Mouse (Mus musculus) layer of hippocampus, adult 9-11 months (tissue): Measurements from ENCODE around the gene Kcnj15.

Source experiments
- DNase-seq: peaks from one replicate; pipeline ENCODE4 v3.0.0; 2022

Kcnj15 gene

DNA sequence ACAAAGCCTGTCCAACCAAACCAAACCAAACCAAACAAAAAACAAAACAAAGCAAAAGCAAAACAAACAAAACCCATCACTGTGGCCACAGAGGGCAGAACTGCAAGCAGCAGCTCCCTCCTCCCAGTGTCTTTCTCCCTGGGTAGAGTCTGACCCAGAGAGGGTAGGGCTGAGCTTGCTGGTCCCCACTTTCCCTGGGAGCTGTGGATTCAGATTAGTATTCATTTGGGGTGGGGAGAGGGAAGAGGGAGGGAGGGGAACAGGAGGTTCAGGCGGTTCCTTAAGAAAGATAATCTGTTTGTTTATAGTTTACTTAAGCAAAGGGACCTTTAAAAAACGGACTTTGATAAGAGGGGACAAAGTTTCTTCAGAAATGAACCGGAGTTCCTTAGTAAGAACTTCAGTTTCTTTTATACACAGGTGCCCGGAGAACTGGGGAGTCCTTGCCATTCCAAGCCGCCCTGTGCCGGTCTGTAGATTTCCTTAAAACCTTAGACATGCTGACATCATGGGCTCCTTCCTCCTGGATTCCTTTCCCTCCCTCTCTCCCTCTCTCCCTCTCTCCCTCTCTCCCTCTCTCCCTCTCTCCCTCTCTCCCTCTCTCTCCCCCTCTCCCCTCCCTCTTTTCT is at the start of gene Kcnj15:
Kcnj15 (plus strand) TSS at position 293 of the 629 bp plus-strand sequence.
- DNase-seq, result no peak

DNA sequence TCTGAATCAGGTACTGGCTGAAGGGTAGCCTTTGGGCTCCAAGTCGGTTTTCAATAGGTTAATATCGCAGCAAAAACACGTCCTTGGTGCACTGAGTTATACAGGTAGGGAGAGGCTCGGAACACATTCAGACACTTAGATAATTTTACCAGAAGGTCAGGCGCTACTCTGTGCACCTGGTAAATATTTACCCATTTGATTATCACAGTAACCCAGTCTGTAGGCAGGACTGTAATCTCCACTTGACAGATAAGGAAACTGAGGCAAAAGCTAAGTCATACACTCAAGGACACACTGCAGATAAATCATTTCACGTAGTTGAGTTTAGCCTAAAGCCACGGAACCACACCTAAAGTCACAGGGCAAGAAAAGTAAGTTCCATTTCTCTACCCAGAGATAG is 49.1 kb upstream of the Kcnj15 start:
- DNase-seq, result no peak

DNA sequence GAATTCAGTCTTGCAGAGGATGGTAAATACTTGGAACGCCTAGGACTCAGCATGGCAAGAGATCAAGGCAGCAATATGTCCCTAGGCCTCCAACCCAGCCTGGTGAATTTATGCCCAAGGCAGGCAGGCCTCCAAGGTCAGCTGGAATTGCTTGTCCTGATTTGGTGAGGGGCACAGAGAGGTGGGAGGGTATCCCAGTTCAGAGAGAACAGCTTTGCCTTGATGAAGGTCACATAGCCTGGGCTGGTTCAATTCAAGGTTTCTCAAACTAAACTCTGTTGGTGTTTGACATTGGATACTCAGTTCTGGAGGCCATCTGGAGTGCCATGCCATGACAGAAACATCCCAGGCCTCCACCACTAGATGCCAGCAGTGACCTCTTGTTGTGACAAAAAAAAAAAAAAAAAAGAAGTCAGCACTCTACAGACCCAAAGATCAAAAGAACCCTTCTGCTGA is 48.3 kb upstream of the Kcnj15 start:
- DNase-seq, result no peak

- no peak for DNase-seq
These were observed 42.8 kb upstream of the Kcnj15 start for GRCm38 (mm10) chr16:95214251-95215197.

- no peak for DNase-seq
These were observed 41.6 kb upstream of the Kcnj15 start for GRCm38 (mm10) chr16:95215782-95216181.

GRCm38 (mm10) chr16:95216346-95216745 is 41.0 kb upstream of the Kcnj15 start:
- no peak for DNase-seq

DNA sequence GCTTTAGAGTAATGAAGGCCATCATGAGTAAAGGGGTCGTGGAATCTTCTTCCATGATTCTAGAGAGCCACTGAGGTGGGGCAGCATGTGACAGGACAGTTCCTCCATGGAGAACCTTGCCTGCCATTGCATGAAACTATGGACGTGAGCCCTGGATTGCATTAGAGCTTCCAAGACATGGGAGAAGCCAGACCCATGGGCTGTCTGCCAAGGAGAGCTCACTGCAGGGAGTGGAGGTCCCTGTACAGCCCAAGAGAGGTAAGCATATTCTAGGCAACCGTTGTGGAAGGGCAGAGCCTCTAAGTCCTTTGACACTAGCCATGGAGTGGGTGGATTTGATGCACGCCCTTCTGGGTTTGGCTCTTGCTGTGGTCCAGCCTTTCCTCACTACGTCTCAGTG is 40.5 kb upstream of the Kcnj15 start:
- no peak for DNase-seq

GRCm38 (mm10) chr16:95218783-95219182 is 38.6 kb upstream of the Kcnj15 start:
- no peak for DNase-seq

GRCm38 (mm10) chr16:95219459-95219858 is 37.9 kb upstream of the Kcnj15 start:
- no peak for DNase-seq

DNA sequence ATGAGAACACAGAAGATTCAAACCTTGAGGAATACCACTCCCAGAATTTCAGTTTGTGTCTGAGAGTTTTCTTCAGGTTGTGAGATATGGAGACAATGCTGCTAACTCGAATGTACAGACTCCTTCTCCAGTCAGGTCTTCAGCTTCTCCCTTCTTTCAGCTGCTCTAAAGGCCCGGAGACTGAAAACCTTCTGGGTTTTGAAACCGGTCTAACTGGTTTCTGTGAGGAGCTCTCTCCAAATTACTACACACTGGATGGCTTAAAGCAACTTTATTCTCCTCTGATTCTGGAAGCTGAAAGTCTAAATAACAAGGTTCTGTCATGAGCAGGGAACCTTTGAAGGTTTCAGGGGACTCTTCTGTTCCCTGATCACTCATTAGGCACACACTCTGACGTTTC is 36.3 kb upstream of the Kcnj15 start:
- DNase-seq, result no peak

DNA sequence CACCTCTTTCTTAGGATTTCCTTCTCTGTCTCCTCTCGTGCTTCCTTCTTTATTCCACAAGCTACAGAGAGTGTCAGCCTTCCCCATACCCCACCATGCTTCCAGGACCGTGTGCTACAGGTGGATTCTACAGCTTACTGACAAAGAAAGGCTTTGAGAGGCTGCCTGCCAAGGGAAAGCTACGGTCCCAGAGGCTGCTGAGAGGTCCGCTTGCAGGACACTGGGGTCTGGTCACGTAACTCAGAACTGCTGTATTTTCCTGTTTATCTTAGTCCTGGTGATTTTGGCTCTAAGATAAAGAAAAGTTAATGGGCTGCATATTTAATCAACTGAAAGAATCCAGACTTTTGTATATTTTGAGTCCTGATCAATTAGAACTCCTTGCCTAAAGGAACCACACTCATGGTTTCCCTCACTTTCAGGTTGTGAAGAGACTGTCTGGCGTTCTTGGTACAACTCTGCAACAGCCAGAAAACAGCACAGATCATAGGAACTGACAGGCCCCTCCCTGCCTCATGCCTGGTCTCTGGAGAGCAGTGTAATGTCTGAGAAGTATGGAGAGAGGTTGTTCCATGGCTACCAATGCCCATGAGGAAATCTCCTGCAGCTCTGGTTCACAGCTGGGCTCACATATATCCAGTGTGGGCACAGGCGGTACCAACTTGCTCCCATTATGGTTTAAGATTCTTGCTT is 35.2 kb upstream of the Kcnj15 start:
- no peak for DNase-seq

- no peak for DNase-seq
These were observed 33.9 kb upstream of the Kcnj15 start for GRCm38 (mm10) chr16:95223435-95223834.

DNA sequence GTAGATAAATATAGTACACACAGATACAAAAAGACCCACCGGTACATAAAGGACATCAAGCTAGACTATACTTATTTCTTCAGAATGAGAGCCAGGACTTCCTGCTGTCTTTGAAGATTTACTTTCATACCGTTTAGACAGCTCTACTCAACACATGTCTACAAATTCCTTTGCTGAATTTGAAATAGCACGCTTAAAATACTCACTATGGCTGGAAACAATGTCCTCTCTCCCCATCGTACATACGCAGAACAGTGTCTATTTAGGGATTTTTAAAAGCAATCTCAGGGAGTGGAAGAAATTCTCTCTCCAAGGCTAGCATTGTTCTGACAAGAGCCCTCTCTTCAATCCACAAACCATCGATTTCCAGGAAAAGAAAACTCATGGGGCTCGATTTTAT is 32.1 kb upstream of the Kcnj15 start:
- DNase-seq, result no peak

DNA sequence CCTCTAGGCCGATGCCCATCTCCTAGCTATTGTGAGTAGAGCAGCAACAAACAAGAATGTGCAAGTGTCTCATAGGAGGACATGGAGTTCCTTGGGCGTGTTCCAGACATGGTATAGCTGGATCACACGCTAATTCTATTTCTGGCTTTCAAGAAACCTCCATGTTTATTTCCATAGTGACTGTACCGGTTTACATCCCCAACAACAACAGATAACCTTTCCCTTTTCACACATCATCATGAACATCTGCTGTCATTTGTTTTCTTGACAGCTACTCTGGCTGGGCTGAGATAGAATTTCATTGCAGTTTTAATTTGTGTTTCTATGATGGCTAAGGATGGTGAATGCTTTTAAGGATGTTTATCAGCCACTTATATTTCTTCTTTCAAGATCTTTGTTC is 25.6 kb upstream of the Kcnj15 start:
- no peak for DNase-seq

DNA sequence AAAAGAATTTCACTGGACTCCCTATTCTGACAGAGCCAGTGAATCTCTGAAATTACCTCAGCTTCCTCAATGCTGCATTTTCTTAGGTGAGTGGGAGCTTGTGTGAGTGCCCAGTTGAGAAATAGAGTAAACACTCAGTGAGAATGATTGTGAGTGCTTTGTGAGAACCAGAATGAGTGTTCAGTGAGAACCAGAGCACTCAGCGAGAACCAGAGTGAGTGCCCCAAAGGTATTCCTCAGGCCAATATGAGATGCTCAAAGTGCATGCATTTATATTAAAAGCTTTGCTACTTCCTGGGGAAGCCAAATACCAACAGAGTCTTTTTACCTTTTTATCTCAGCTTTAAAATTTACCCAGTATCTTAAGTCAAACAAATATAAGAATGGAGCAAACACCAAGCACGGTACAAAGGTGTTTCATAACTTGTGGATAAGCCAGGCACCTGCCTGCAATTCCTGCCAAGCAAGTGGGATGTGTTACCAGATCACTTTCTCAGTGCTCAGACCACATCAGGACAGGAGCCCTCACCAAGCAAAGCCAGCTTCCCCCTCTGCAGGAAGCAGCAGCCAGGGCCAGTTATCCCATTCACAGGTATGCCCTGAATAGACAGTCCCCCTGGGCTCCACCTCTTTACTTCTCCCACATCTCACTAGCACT is 22.3 kb upstream of the Kcnj15 start:
- no peak for DNase-seq

DNA sequence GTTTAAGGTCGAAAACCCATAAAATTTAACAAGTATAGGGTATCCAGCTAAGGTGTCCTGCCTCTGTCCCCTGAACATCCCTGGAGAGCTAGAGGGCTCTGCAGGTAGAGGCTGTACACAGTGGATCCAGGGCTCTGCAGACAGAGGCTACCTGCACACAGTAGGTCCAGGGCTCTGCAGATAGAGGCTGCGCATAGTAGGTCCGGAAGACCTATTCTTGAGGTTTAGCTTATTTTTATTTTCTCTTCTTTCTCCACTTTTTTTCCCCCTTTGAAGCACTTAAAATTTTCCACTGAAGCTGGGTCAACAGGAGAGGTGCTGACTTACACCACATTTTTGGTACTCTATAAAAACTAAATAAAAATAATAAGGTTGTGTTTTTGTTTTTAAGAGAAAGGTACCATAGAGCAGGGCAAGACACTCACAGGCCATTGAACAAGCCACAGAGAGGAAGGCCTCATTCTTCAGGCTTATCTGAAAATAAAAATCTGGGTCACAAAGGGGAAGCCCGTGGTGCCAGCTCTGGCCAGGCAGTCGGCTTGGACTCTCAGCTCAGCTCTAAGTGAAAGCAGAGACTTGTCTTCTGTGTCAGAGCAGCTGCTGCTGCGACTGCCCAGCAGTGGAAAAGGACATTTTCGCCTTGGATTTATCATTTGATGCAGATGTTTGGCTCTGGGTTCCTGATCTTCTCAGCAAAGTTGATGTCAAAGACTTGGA is 18.0 kb upstream of the Kcnj15 start:
- no peak for DNase-seq

DNA sequence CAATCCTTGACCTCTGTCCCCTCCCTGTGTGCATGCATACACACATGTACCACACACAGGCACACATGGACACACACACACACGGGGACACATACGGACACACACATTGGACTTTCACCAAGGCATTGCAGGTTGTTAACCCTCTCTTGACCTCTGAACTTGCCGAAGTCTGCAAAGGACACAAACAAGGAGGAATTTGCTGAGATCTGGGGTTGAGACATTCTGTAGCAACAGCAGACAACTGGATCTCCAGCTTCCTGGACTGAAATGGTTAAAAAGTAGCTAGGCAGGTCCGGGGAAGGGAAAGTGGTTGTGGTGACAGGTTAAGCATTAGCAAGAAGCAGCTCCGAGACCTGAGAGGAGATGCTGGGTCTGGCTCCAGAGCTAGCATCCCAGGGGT is 16.7 kb upstream of the Kcnj15 start:
- DNase-seq, result no peak

- peak; percentile 65 for DNase-seq
These were observed 15.8 kb upstream of the Kcnj15 start for GRCm38 (mm10) chr16:95241581-95241980.

GRCm38 (mm10) chr16:95242114-95242513 is 15.2 kb upstream of the Kcnj15 start:
- DNase-seq, result no peak

DNA sequence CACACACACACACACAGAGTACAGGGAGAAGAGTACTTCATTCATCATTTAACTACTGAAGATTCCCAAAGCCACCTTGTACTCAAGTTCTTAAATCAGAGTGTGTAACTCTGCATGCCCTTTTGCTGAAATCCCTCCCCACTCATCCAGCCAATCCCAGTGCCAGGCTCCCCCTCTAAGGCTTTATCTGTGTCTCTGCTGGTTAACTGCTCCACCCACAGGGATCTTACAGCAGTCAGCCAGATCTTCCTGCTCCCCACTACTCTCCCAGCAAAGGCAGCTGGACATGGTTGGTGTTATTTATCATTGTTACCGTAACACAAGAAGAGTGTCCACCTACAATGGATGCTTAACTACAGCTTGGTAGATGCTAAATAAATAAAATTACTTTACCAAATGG is 14.0 kb upstream of the Kcnj15 start:
- DNase-seq, result no peak

DNA sequence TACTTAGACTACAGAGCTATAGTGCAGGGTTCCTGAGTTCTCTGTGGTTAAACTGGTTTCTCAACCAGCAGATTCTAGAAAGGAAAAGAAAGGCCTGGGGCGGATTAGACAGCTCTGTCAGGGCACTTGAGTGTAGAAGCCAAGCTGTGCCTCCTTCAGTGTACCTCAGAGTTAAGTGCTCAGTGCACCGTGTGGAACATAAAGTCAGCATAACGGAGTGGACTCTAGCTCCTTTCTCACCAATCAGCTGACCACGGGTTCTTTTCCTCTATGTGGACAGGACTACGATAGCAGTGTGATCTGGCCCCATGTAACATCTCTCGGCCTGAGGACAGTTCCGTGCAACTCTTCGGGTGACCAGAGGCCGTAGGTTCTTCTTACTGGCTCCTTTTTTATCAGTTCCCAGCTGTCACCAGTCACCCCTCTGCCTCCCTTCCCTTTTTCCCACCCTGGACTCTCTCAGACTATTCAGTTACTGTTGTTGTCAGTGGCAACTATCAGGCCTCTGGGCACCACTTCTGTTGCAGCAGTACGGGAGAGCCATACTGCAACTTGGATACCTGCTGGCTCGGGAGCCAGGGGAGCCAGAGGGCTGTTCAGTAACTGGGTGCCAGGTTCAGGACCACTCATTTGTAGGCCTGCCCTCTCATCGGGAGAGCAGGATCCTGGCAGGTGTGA is 12.6 kb upstream of the Kcnj15 start:
- no peak for DNase-seq

GRCm38 (mm10) chr16:95245499-95245898 is 11.9 kb upstream of the Kcnj15 start:
- DNase-seq, result no peak
